Mouse (Mus musculus) bone marrow, adult 2 months (tissue): Measurements from ENCODE around the gene Amer3.

ENCODE experiments used
- CTCF ChIP-seq: fragments of 200-500 bp; IDR thresholded peaks from 2 replicates; pipeline ENCODE4 v1.5.1; 2011; ENCODE audit warnings: low read length, control low read depth; ENCODE audit not compliant: control insufficient read depth, insufficient read depth
- POLR2A ChIP-seq: fragments of 200-500 bp; IDR thresholded peaks from 2 replicates; pipeline ENCODE4 v1.6.1; 2011; ENCODE audit warnings: low read depth, mild to moderate bottlenecking, control low read depth, low read length, borderline replicate concordance; ENCODE audit not compliant: control insufficient read depth

DNA sequence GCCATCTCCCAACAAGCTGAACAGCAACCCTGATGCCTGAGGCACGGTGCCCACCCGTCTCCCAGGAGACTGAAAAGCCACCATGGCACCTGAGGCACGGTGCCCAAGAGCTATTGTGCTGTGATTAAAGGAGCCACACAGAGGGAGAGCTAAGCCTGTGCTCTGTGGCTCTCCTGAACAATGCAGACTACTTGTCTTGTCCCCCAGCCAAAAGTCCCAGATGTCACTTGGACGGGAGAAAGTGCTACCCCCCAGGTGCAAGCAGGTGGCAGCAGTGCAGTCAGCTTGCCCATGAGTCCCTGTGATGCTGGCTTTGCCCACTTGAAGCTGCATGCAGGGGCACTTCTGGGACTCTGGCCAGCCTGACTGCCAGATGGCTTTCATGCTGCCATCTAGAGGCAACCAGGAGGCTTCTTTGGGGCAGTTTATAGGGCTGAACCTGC is 4.4 kb downstream of the Amer3 start:
- TF ChIP-seq POLR2A (no peak), CTCF (no peak)
